Mouse (Mus musculus) lung, postnatal 0 days (tissue): ENCODE results near the gene Fchsd2. TPM values are rescaled to one million over a fixed set of nuclear protein-coding genes. Genes with fewer than 3 reads are reported as not detected.

ENCODE experiments used
- ATAC-seq: fragments of 200-750 bp; cut with Nextera tagmentation; 2 replicates; pipeline ENCODE4 v1.8.0; 2017; ENCODE audit warnings: moderate library complexity
- DNase-seq: peaks from one replicate; pipeline ENCODE4 v3.0.0-alpha.2; 2016; ENCODE audit warnings: low spot score
- H3K27ac ChIP-seq: fragments of 300-500 bp; sonication (generic); 2 replicates; pipeline ENCODE4 v1.5.1; 2014; ENCODE audit warnings: antibody characterized with exemption, mild to moderate bottlenecking, low read length, mixed read lengths
- H3K27me3 ChIP-seq: fragments of 300-500 bp; sonication (generic); replicated peaks from 2 replicates; pipeline ENCODE4 v1.6.1; 2014; ENCODE audit warnings: low read length, mixed read lengths; ENCODE audit not compliant: insufficient read depth
- H3K36me3 ChIP-seq: fragments of 300-500 bp; sonication (generic); 2 replicates; pipeline ENCODE4 v1.6.1; 2014; ENCODE audit warnings: low read length, mixed read lengths; ENCODE audit not compliant: insufficient read depth
- H3K4me1 ChIP-seq: fragments of 300-500 bp; sonication (generic); 2 replicates; pipeline ENCODE4 v1.6.1; 2014; ENCODE audit warnings: antibody characterized with exemption, low read depth, low read length, mixed read lengths; ENCODE audit not compliant: insufficient read depth
- H3K4me2 ChIP-seq: fragments of 300-500 bp; sonication (generic); replicated peaks from 2 replicates; pipeline ENCODE4 v1.6.1; 2014; ENCODE audit warnings: low read depth, mild to moderate bottlenecking, low read length, moderate library complexity, mixed read lengths
- H3K4me3 ChIP-seq: fragments of 300-500 bp; sonication (generic); 2 replicates; pipeline ENCODE4 v1.5.1; 2014; ENCODE audit warnings: low read depth, low read length
- H3K9ac ChIP-seq: fragments of 300-500 bp; sonication (generic); replicated peaks from 2 replicates; pipeline ENCODE4 v1.6.1; 2014; ENCODE audit warnings: low read depth, mild to moderate bottlenecking
- H3K9me3 ChIP-seq: fragments of 300-500 bp; sonication (generic); 2 replicates; pipeline ENCODE4 v1.6.1; 2016; ENCODE audit warnings: low read length, mixed read lengths
- CTCF ChIP-seq: IDR thresholded peaks from 2 replicates; pipeline ENCODE4 v1.5.1; 2016; ENCODE audit warnings: antibody characterized with exemption, mild to moderate bottlenecking
- EP300 ChIP-seq: IDR thresholded peaks from 2 replicates; pipeline ENCODE4 v1.6.1; 2016; ENCODE audit warnings: antibody characterized with exemption, mild to moderate bottlenecking, control low read depth
- WGBS: fragments of 180-500 bp; shearing (Covaris S2); extraction: QIAGEN DNeasy Blood & Tissue Kit; methylation state at CpG from one replicate; pipeline ENCODE4 v1.1.7; 2014; 5-methylcytosine and 5-hydroxymethylcytosine counted together
- polyA plus RNA-seq: library from polyadenylated mRNA; unstranded; fragments of >200 nt; fragmentation: Nextera tagmentation; extraction: Ambion mirVana; gene quantifications from 2 replicates; pipeline ENCODE4 v1.2.1, GENCODE M21; 2015

Gene Fchsd2
- polyA plus RNA-seq, 1 experiment from 2014 or later = 16.0 TPM

DNA sequence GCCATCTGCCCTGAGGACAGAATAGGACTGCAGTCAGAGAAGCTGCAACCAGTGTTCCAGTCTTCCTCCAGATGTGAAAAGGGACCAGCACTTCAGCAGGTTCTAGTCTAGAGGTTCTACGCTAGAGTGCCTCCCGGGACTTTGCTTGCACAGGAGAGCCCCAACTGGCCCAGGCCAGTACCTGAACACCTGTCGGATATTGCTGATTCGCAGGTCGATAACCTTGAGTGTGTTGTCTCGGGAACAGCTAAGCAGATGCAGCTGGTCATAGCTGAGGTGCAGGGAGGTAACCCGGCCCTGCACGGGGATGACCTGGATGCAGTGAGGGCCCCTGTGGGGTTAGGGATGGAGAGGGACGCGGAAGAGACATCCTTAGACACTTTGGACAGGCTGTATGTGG lies 197.7 kb downstream of the Fchsd2 start:
- H3K36me3 ChIP-seq = no peaks in the 10 kb centered on the region
- H3K4me1 ChIP-seq = no peaks in the 10 kb centered on the region
- DNase-seq (no peak), ATAC-seq (no peak)
- H3K4me3 ChIP-seq = no peak overlapping the region
- H3K4me2 ChIP-seq = no peak overlapping the region
- TF ChIP-seq EP300 (no peak), CTCF (no peak)
- H3K9ac ChIP-seq = no peak overlapping the region
- 88% methylated on average over 10 of the region's 10 CpGs for WGBS
- H3K9me3 ChIP-seq = no peaks in the 10 kb centered on the region
- no peak overlapping the region for H3K27ac ChIP-seq
- H3K27me3 ChIP-seq = no peaks in the 10 kb centered on the region

DNA sequence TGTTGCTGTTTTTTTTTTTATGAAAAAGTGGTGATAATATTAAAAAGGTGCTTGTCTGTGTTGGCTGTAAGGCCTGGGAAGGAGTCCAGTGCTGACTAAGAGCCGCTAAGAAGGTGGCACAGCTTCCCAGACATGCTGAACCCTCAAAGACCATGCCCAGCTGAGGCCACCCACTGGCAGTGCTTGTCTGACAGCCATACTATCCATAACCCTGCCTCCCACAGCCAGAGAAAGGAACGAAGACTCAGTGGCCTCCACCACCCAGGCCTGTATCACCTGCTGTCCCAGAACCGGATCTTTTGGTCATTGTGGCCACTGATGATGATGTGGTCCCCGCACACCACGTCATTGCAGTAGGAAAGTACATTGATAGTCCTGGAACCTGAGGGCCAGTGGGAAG lies 198.5 kb downstream of the Fchsd2 start:
- no peaks in the 10 kb centered on the region for H3K4me1 ChIP-seq
- no peak overlapping the region for H3K27ac ChIP-seq
- DNase-seq (no peak), ATAC-seq (no peak)
- 86% methylated on average over 5 of the region's 5 CpGs for WGBS
- H3K27me3 ChIP-seq = no peaks in the 10 kb centered on the region
- H3K4me2 ChIP-seq = no peak overlapping the region
- no peaks in the 10 kb centered on the region for H3K9me3 ChIP-seq
- H3K9ac ChIP-seq = no peak overlapping the region
- no peak for TF ChIP-seq EP300
- no peak for TF ChIP-seq CTCF
- no peaks in the 10 kb centered on the region for H3K36me3 ChIP-seq
- H3K4me3 ChIP-seq = no peak overlapping the region

DNA sequence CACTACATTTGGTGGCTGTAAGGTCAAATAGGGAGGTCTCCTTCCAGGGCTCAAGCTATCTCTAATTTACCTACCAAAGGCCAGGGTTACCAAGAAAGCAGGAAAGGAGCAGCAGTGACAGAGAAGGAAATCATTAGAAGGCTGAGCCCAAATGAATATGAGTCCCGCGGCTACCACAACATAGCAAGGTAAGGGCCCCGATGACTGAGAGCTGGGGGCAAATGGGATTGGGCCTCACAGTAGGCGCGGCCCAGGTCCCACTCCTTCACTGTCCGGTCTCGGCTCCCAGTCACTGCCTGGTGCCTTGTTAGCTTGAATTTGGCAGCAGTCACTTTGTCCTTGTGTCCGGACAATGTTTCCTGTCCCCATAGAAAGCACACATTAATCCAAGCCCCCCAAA lies 199.0 kb downstream of the Fchsd2 start:
- DNase-seq (no peak), ATAC-seq (no peak)
- Histone ChIP-seq H3K4me2 (no peak overlapping the region), H3K9me3 (no peaks in the 10 kb centered on the region), H3K36me3 (no peaks in the 10 kb centered on the region), H3K27ac (no peak overlapping the region), H3K4me1 (0 out of 2 replicates have a peak, but pooled peaks cover 3% of the 10 kb centered on the region), H3K9ac (no peak overlapping the region), H3K4me3 (no peak overlapping the region), H3K27me3 (no peaks in the 10 kb centered on the region)
- TF ChIP-seq EP300 = no peak
- no peak for TF ChIP-seq CTCF
- whole genome bisulfite sequencing = 86% methylated on average over 8 of the region's 8 CpGs

DNA sequence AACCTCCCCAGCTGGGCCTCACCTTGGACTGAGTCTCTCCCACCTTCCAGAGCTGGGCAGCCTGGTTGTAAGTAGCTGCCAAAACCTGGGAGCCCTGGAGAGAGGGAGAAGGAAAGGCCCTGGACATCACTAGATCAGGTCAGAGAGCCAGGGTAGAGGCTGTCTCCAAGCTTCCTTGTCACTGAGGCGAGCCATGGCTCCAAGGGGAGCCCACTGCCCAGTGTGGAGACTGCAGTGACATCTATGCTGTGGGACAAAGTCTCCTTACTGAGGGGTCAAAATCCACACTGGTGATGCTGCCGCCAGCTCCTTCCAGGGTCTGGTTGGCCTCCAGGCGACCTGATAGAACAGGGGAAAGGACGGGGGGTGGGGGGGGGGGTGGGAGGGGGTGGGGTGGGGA lies 199.4 kb downstream of the Fchsd2 start:
- Histone ChIP-seq H3K36me3 (no peaks in the 10 kb centered on the region), H3K4me1 (0 out of 2 replicates have a peak, but pooled peaks cover 7% of the 10 kb centered on the region), H3K9ac (no peak overlapping the region), H3K27me3 (no peaks in the 10 kb centered on the region), H3K4me3 (no peak overlapping the region), H3K9me3 (no peaks in the 10 kb centered on the region), H3K4me2 (no peak overlapping the region), H3K27ac (no peak overlapping the region)
- DNase-seq (no peak), ATAC-seq (no peak)
- TF ChIP-seq CTCF (no peak), EP300 (no peak)
- WGBS = 92% methylated on average over 1 of the region's 4 CpGs

- Histone ChIP-seq H3K27ac (no peak overlapping the region), H3K4me2 (no peak overlapping the region), H3K4me1 (0 out of 2 replicates have a peak, but pooled peaks cover 7% of the 10 kb centered on the region), H3K9me3 (no peaks in the 10 kb centered on the region), H3K9ac (no peak overlapping the region), H3K36me3 (no peaks in the 10 kb centered on the region), H3K4me3 (no peak overlapping the region), H3K27me3 (no peaks in the 10 kb centered on the region)
- no peak for DNase-seq
- 96% methylated on average over 1 of the region's 1 CpGs for whole genome bisulfite sequencing
- TF ChIP-seq CTCF (no peak), EP300 (no peak)
- ATAC-seq = no peak
Observed at GRCm38 (mm10) chr7:101292696-101293095, 200.0 kb downstream of the Fchsd2 start.

DNA sequence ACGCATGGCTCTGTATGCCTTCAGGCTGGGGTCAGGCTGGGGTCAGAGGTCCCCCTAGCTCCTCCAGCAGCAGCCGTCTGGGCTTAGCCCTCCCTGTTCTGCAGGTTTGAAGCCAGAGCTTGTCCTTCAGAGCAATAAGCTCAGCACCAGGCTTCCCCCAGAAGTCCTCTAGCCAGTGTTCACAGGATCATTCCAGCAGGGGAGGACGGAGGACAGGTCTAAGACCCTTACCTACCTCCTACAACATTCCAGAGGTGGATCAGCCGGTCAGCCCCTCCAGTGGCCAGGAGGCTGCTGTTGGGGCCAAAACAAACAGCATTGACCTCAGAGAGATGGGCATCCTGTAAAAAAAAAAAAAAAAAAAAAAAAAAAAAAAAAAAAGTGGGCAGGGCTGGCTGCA lies 200.5 kb downstream of the Fchsd2 start:
- no peak overlapping the region for H3K9ac ChIP-seq
- H3K27me3 ChIP-seq = no peaks in the 10 kb centered on the region
- 0 out of 2 replicates have a peak, but pooled peaks cover 7% of the 10 kb centered on the region for H3K4me1 ChIP-seq
- WGBS = 42% methylated on average over 4 of the region's 4 CpGs
- ATAC-seq (no peak), DNase-seq (no peak)
- TF ChIP-seq CTCF = no peak
- TF ChIP-seq EP300 = no peak
- H3K27ac ChIP-seq = no peak overlapping the region
- H3K36me3 ChIP-seq = no peaks in the 10 kb centered on the region
- H3K4me2 ChIP-seq = no peak overlapping the region
- no peak overlapping the region for H3K4me3 ChIP-seq
- no peaks in the 10 kb centered on the region for H3K9me3 ChIP-seq

GRCm38 (mm10) chr7:101293611-101294010 lies 200.9 kb downstream of the Fchsd2 start:
- H3K9me3 ChIP-seq = no peaks in the 10 kb centered on the region
- ATAC-seq = peak; percentile 40; the same call in 1 of the 2 replicates
- H3K27ac ChIP-seq = no peak overlapping the region
- peak; percentile 63 for DNase-seq
- H3K4me2 ChIP-seq = no peak overlapping the region
- no peaks in the 10 kb centered on the region for H3K27me3 ChIP-seq
- H3K4me1 ChIP-seq = 0 out of 2 replicates have a peak, but pooled peaks cover 7% of the 10 kb centered on the region
- WGBS = 50% methylated on average over 4 of the region's 4 CpGs
- peak; percentile 39 for TF ChIP-seq CTCF
- no peak for TF ChIP-seq EP300
- no peak overlapping the region for H3K4me3 ChIP-seq
- no peaks in the 10 kb centered on the region for H3K36me3 ChIP-seq
- H3K9ac ChIP-seq = no peak overlapping the region
